Mouse (Mus musculus): Measurements from ENCODE around the gene Grk1. TPM values are rescaled to one million over a fixed set of nuclear protein-coding genes. Genes with fewer than 3 reads are reported as not detected.

Grk1 gene
- polyA plus RNA-seq (2015; fragmentation: Nextera tagmentation; extraction: Ambion mirVana) = not detected in 2 replicates

GRCm38 (mm10) chr8:13404666-13405131 is at the start of gene Grk1:
Gene Grk1 (plus strand): TSS chr8:13405081.
- no peak within 1 kb of the TSS for H3K4me3 ChIP-seq
- no peak within 1 kb of the TSS for H3K4me2 ChIP-seq
- no peaks in the 10 kb centered on the region for H3K4me1 ChIP-seq
- H3K27ac ChIP-seq = no peak within 1 kb of the TSS
- H3K9ac ChIP-seq = no peak within 1 kb of the TSS
- 76% methylated on average over 5 of the region's 5 CpGs for WGBS
- no peaks in the 10 kb centered on the region for H3K9me3 ChIP-seq
- no peak for ATAC-seq (ENCODE audit: insufficient number of reproducible peaks, low FRiP score, low TSS enrichment, low read depth)
- no peaks in the 10 kb centered on the region for H3K27me3 ChIP-seq
- H3K36me3 ChIP-seq = no peaks in the 10 kb centered on the region

- H3K4me1 ChIP-seq = no peaks in the 10 kb centered on the region
- H3K27me3 ChIP-seq = no peaks in the 10 kb centered on the region
- H3K4me3 ChIP-seq = no peak overlapping the region
- no peak for ATAC-seq (ENCODE audit: insufficient number of reproducible peaks, low FRiP score, low TSS enrichment, low read depth)
- H3K9ac ChIP-seq = no peak overlapping the region
- H3K4me2 ChIP-seq = no peak overlapping the region
- H3K36me3 ChIP-seq = peaks cover 98% of the 10 kb centered on the region
- 81% methylated on average over 6 of the region's 6 CpGs for WGBS
- H3K27ac ChIP-seq = no peak overlapping the region
- H3K9me3 ChIP-seq = no peaks in the 10 kb centered on the region
Measured at GRCm38 (mm10) chr8:13356221-13356620, 48.7 kb upstream of the Grk1 start.

GRCm38 (mm10) chr8:13356681-13357080 is 48.2 kb upstream of the Grk1 start:
- 70% methylated on average over 10 of the region's 10 CpGs for WGBS
- no peak overlapping the region for H3K27ac ChIP-seq
- no peak for ATAC-seq (ENCODE audit: insufficient number of reproducible peaks, low FRiP score, low TSS enrichment, low read depth)
- no peak overlapping the region for H3K9ac ChIP-seq
- no peaks in the 10 kb centered on the region for H3K9me3 ChIP-seq
- H3K4me1 ChIP-seq = no peaks in the 10 kb centered on the region
- H3K4me3 ChIP-seq = no peak overlapping the region
- peaks cover 98% of the 10 kb centered on the region for H3K36me3 ChIP-seq
- no peaks in the 10 kb centered on the region for H3K27me3 ChIP-seq
- no peak overlapping the region for H3K4me2 ChIP-seq

GRCm38 (mm10) chr8:13360213-13360612 is 44.7 kb upstream of the Grk1 start:
- Histone ChIP-seq H3K4me3 (no peak overlapping the region), H3K4me1 (no peaks in the 10 kb centered on the region), H3K27ac (no peak overlapping the region), H3K27me3 (no peaks in the 10 kb centered on the region), H3K9me3 (no peaks in the 10 kb centered on the region), H3K4me2 (no peak overlapping the region), H3K36me3 (peaks cover 94% of the 10 kb centered on the region), H3K9ac (no peak overlapping the region)
- 89% methylated on average over 7 of the region's 7 CpGs for WGBS
- ATAC-seq (ENCODE audit: insufficient number of reproducible peaks, low FRiP score, low TSS enrichment, low read depth) = no peak

GRCm38 (mm10) chr8:13361865-13362264 is 43.0 kb upstream of the Grk1 start:
- Histone ChIP-seq H3K9ac (no peak overlapping the region), H3K27me3 (no peaks in the 10 kb centered on the region), H3K4me2 (no peak overlapping the region), H3K27ac (no peak overlapping the region), H3K4me3 (no peak overlapping the region), H3K36me3 (peaks cover 94% of the 10 kb centered on the region), H3K4me1 (no peaks in the 10 kb centered on the region), H3K9me3 (no peaks in the 10 kb centered on the region)
- 94% methylated on average over 6 of the region's 6 CpGs for WGBS
- no peak for ATAC-seq (ENCODE audit: insufficient number of reproducible peaks, low FRiP score, low TSS enrichment, low read depth)

- Histone ChIP-seq H3K9ac (no peak overlapping the region), H3K9me3 (no peaks in the 10 kb centered on the region), H3K27me3 (no peaks in the 10 kb centered on the region), H3K27ac (no peak overlapping the region), H3K36me3 (peaks cover 88% of the 10 kb centered on the region), H3K4me2 (no peak overlapping the region), H3K4me1 (no peaks in the 10 kb centered on the region), H3K4me3 (no peak overlapping the region)
- WGBS = 83% methylated on average over 8 of the region's 8 CpGs
- no peak for ATAC-seq (ENCODE audit: insufficient number of reproducible peaks, low FRiP score, low TSS enrichment, low read depth)
Measured at GRCm38 (mm10) chr8:13373151-13373662, 31.7 kb upstream of the Grk1 start.

- Histone ChIP-seq H3K9me3 (no peaks in the 10 kb centered on the region), H3K9ac (no peak overlapping the region), H3K36me3 (peaks cover 30% of the 10 kb centered on the region), H3K4me1 (no peaks in the 10 kb centered on the region), H3K4me2 (no peak overlapping the region), H3K27me3 (no peaks in the 10 kb centered on the region), H3K4me3 (no peak overlapping the region), H3K27ac (no peak overlapping the region)
- ATAC-seq (ENCODE audit: insufficient number of reproducible peaks, low FRiP score, low TSS enrichment, low read depth) = no peak
- WGBS = 86% methylated on average over 7 of the region's 7 CpGs
Measured at GRCm38 (mm10) chr8:13381630-13382029, 23.3 kb upstream of the Grk1 start.

GRCm38 (mm10) chr8:13382536-13382935 is 22.3 kb upstream of the Grk1 start:
- Histone ChIP-seq H3K9me3 (no peaks in the 10 kb centered on the region), H3K4me3 (no peak overlapping the region), H3K36me3 (peaks cover 24% of the 10 kb centered on the region), H3K27ac (no peak overlapping the region), H3K4me2 (no peak overlapping the region), H3K9ac (no peak overlapping the region), H3K27me3 (no peaks in the 10 kb centered on the region), H3K4me1 (no peaks in the 10 kb centered on the region)
- no peak for ATAC-seq (ENCODE audit: insufficient number of reproducible peaks, low FRiP score, low TSS enrichment, low read depth)
- 89% methylated on average over 3 of the region's 3 CpGs for WGBS

- H3K4me3 ChIP-seq = no peak overlapping the region
Measured at GRCm38 (mm10) chr8:13382999-13383398, 21.9 kb upstream of the Grk1 start.

GRCm38 (mm10) chr8:13386366-13386765 is 18.5 kb upstream of the Grk1 start:
- Histone ChIP-seq H3K27ac (no peak overlapping the region), H3K9me3 (no peaks in the 10 kb centered on the region), H3K4me3 (no peak overlapping the region), H3K4me1 (no peaks in the 10 kb centered on the region), H3K27me3 (no peaks in the 10 kb centered on the region), H3K9ac (no peak overlapping the region), H3K4me2 (no peak overlapping the region), H3K36me3 (no peaks in the 10 kb centered on the region)
- ATAC-seq (ENCODE audit: insufficient number of reproducible peaks, low FRiP score, low TSS enrichment, low read depth) = no peak
- WGBS = 77% methylated on average over 13 of the region's 13 CpGs

More at GRCm38 (mm10) chr8:13382999-13383398, 21.9 kb upstream of the Grk1 start:
- H3K27me3 ChIP-seq = no peaks in the 10 kb centered on the region
- WGBS = 91% methylated on average over 4 of the region's 4 CpGs
- H3K27ac ChIP-seq = no peak overlapping the region
- no peak for ATAC-seq (ENCODE audit: insufficient number of reproducible peaks, low FRiP score, low TSS enrichment, low read depth)
- H3K9me3 ChIP-seq = no peaks in the 10 kb centered on the region
- no peak overlapping the region for H3K9ac ChIP-seq
- peaks cover 23% of the 10 kb centered on the region for H3K36me3 ChIP-seq
- no peaks in the 10 kb centered on the region for H3K4me1 ChIP-seq
- no peak overlapping the region for H3K4me2 ChIP-seq

GRCm38 (mm10) chr8:13387728-13388127 is 17.2 kb upstream of the Grk1 start:
- Histone ChIP-seq H3K4me3 (no peak overlapping the region), H3K27ac (no peak overlapping the region), H3K36me3 (no peaks in the 10 kb centered on the region), H3K9ac (no peak overlapping the region), H3K4me2 (no peak overlapping the region), H3K4me1 (no peaks in the 10 kb centered on the region), H3K9me3 (no peaks in the 10 kb centered on the region), H3K27me3 (no peaks in the 10 kb centered on the region)
- ATAC-seq (ENCODE audit: insufficient number of reproducible peaks, low FRiP score, low TSS enrichment, low read depth) = no peak
- WGBS = 71% methylated on average over 8 of the region's 8 CpGs

GRCm38 (mm10) chr8:13388744-13389143 is 16.1 kb upstream of the Grk1 start:
- H3K27ac ChIP-seq = no peak overlapping the region
- H3K36me3 ChIP-seq = no peaks in the 10 kb centered on the region
- no peak overlapping the region for H3K4me3 ChIP-seq
- no peaks in the 10 kb centered on the region for H3K27me3 ChIP-seq
- no peak overlapping the region for H3K4me2 ChIP-seq
- WGBS = 63% methylated on average over 2 of the region's 2 CpGs
- ATAC-seq (ENCODE audit: insufficient number of reproducible peaks, low FRiP score, low TSS enrichment, low read depth) = 0 out of 2 replicates have a peak, but pooled peaks have one; percentile 19
- H3K9me3 ChIP-seq = no peaks in the 10 kb centered on the region
- no peaks in the 10 kb centered on the region for H3K4me1 ChIP-seq
- no peak overlapping the region for H3K9ac ChIP-seq

- Histone ChIP-seq H3K9ac (no peak overlapping the region), H3K27me3 (no peaks in the 10 kb centered on the region), H3K27ac (no peak overlapping the region), H3K4me1 (no peaks in the 10 kb centered on the region), H3K9me3 (no peaks in the 10 kb centered on the region), H3K4me3 (no peak overlapping the region), H3K4me2 (no peak overlapping the region), H3K36me3 (no peaks in the 10 kb centered on the region)
- 90% methylated on average over 7 of the region's 7 CpGs for WGBS
- ATAC-seq (ENCODE audit: insufficient number of reproducible peaks, low FRiP score, low TSS enrichment, low read depth) = 0 out of 2 replicates have a peak, but pooled peaks have one; percentile 52
Measured at GRCm38 (mm10) chr8:13393869-13394268, 11.0 kb upstream of the Grk1 start.

All from limb, embryonic 15.5 days (tissue).